Mouse (Mus musculus): ENCODE data around the gene Cacna1i.

The Cacna1i gene

DNA sequence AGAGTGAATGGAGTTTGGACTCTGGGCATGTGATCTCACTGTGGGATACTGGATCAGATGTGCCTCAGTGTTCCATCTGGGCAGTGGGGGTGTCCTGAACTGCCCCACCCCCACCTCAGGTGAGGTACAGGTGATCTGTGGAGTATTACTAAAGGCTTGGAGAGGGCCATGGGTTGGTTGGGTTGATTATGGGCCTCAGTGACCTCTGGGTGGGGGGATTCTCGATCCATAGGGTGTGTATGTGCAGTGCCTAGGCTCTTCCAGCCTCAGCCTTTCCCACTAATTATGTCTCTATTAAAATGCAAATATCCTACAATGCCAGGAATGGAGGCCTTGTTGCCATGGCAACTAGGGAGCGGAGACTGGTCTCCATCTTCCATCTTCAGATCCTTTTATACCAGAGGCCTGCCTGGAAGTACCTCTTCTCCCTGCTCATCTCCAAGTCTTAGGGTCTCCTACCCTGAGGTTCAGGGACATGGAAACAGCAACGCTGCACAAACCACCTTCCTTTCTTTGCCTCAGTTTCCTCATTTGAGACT, 15.1 kb upstream of the Cacna1i start:
- in situ Hi-C loops (cut with MseI, MboI) = no loop called here

DNA sequence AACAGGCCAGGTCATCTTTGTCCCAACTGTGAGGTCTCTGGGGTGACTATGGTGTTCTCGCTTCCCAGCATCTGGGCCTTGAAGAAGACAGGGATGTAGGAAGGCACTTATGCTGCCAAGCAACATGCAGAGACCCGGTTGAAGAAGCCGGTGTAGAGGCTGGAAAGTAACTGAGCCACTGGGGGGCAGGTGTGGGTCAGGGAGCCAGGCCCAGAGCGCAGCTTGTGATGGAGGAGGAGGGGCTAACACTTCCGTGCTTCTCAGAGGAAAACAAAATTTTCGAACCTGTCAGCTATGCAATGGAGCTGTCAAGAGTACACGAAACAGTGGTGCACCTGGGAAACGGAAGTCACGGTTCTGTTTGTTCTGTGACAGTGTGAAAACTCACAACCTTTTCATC, 9.9 kb upstream of the Cacna1i start:
- in situ Hi-C loops (cut with MseI, MboI) = no loop called here

DNA sequence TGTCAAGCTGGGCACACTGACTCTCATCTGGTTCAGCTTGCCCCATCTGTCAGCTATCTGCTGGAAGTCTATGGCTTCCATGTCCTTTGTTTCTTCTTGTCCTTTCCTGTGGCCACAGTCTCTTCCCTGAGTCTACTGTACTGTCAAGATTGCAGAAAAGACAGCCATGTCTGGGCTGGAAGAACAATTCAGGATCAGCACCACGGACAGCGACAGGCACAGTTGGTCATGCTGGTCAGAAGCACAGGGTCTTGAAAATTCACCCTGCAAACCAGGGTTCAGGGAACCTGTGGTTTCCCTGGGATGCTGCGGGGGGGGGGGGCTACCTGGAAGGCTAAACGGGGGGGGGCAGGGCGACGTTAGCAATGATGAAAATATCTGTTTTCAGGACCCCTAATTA, 9.4 kb upstream of the Cacna1i start:
- in situ Hi-C loops (cut with MseI, MboI) = no loop called here

DNA sequence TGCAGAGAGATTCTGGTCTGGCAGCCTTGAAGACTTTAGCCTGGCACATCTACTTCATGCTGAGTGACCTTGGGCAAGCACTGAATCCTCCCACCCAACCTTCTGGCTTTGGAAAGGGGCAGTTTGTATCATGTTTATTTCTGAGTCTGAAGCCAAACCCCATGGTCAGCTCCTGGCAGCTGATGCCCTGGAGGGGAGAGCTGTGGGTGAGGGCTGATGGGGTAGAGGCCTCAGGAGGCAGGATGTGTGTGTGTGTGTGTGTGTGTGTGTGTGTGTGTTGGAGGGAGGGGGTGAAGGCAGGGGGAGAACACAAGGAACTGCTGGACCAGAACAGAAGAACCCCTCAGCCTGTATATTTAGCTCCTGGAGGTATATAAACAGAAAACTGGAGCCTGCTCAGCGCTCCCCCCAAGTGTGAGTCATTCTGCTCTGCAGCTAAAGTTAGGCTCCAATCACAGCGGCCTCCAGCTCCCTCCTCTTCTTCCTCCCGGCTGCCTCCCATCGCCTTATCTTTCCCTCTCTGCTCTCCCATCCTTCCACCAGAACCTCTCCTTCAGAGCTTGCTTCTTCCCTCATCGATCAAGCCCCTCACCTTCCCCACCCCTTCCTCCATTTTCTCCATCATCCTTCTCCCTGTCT, 8.8 kb upstream of the Cacna1i start:
- in situ Hi-C loops (cut with MseI, MboI) = no loop called here

DNA sequence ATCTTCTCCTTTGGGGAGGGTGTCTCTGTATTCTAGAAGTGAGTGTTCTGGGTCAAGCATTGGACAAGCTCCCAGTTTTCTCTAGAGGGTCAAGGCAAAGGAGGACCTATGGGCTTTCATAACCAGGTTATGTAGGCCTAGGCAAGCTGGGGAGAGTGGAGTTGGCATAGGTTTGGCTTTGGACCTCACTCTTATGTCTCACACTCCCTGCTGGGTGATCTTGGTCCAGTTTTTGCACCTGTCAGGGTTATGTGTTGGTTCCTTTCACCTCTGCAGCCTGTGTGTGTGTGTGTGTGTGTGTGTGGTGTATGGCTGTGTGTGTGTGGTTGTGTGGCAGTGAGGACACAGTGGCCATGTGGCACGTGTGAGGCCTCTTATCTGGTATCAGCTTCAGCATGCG, 8.0 kb upstream of the Cacna1i start:
- in situ Hi-C loops (cut with MseI, MboI) = no loop called here

DNA sequence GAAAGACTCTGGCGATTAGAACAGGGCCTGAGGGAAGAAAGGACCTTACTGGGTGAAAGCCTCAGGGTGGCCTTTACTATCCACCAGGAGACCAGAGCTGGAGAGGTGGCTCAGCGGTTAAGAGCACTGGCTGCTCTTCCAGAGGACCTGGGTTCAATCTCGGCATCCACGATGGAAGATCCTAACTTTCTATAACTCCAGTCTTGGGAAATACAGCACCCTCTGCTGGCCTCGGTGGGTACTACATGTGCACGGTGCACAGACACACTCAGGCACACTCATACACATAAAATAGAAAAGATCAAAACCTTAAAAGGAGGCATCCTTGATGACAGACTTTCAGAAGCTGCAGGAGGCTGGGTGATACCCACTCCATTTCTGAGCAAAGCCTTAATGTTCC, 6.4 kb upstream of the Cacna1i start:
- in situ Hi-C loops (cut with MseI, MboI) = no loop called here

DNA sequence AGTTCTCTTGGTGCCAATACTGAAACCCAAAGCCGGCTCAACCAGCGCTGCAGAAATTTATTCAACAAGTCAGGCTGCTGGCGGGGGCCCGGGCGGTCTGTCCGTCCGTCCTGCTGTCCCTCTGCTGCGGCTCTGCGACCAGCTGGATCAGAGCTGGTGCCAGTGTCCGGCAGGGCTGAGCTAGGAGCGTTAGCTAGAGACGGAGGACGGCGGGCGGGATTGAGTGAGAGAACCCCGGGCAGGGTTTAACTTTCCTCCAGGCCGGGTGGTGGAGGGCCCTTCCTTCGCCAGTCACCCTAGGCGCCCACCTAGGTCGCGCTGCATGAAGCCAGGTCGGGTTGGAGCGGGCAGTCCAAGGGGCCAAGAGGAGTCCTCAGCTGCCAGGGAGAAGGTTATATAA, 998 bp downstream of the Cacna1i start:
- in situ Hi-C loops (cut with MseI, MboI) = no loop called here

DNA sequence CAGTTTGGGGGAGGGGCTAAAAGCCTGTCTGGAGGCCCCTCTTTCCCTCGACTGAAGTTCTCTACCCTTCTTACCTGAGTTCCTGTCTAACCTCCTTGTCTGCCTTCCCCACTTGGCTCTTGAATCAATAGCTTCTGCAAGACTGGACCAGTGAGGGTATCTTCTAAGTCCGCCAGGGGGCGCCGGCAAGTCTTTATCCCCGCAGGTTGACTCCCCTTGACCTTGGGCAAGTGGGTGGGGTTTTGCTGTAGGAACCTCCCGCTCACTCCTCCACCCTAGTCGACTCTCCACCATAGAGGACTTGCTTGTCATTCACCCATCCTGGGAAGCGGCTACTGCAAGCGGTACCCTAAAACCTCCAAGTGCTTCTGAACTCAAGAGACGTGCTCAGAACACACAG, 2.4 kb downstream of the Cacna1i start:
- in situ Hi-C loops (cut with MseI, MboI) = no loop called here

DNA sequence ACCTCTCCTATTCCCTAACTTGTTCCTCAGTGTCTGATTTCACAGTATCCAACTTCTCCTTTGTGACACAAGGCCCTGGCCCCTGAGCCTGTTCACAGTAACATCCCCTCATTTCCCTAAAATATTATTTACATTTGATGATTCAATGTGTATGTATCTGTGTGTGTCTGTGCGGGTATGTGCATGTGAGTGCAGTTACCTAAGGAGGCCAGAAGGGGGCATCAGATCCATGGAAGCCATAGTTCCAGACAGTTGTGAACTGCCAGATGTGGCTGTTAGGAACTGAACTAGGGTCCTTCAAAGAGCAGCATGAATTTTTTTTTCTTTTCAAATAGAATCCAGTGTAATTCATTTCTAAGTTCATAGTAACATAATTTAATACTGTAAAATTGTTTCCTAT, 10.1 kb downstream of the Cacna1i start:
- in situ Hi-C loops (cut with MseI, MboI) = no loop called here

DNA sequence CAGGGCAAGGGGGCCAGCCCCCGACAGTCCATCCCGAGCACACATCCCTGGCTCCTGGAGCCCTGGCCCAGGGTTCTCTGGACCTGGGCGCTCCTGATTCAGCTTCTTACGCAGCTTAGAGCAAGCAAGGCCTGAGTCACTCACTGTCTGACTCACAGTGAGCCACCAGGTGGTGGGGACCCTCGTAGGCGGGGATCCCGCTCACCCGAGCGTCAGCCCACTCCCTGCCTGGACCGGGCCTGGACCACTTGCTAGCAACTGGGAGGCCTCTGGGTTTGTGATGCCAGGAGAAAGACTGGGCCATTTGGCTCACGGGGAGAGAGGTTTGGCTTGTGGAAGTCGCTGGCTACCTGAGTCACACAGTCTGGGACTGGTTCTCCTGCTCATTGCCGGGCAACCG, 16.7 kb downstream of the Cacna1i start:
- in situ Hi-C loops (cut with MseI, MboI) = no loop called here

DNA sequence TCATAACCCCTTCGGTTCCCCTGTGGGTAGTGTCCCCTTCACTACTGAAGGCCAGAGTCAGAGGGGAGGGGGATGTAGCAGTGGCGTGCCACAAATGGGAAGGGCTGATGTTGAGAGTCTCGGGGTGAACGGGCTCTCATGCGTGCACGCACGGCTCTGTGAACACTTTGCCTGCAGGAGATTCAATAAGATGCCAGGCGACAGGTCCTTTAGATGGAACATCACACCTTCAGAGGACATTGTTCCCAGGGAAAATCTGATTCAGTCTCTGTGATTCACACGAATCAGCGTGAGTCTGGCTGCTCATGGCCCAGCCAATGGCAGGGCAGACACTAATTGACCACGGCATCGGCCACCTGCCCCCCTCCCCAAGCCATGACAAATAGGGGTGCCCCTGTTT, 17.1 kb downstream of the Cacna1i start:
- in situ Hi-C loops (cut with MseI, MboI) = no loop called here

DNA sequence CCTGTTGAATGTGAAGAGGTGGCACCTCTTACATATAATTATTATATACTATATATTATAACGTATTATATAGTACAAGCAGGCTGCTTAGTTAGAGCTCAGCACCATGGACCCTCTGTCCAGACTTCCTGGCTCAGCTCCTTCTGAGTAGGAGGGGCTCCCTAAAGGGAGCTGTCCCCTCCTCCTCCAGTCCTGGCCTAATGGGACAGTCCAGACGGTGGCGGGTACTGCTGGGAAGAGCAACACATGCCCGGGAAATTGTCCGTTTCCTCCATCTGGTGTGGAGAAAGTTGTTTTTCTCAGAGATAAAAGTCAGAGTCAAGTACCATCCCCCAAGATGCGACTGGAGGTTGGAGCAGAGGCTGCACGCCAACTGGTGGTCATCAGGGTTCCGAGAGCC, 19.1 kb downstream of the Cacna1i start:
- in situ Hi-C loops (cut with MseI, MboI) = no loop called here

DNA sequence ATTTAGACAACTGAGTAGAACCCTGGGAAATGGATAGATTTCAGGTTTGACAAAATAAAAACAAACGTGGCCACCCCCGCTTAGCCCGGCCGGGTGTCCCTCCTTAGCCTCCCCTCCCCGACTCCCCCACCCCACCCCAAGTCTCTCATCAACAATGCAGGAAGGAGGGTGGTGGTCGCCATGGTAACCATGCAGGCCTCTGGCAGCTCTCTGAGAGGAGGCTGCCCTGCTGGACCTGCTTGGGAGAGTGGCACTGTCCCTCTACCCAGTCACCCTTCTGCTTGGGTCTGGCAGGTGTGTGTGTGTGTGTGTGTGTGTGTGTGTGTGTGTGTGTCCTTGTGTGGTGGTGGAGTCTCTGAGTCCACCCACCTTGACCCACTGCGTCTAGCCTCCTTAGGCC, 27.7 kb downstream of the Cacna1i start:
- in situ Hi-C loops (cut with MseI, MboI) = no loop called here

DNA sequence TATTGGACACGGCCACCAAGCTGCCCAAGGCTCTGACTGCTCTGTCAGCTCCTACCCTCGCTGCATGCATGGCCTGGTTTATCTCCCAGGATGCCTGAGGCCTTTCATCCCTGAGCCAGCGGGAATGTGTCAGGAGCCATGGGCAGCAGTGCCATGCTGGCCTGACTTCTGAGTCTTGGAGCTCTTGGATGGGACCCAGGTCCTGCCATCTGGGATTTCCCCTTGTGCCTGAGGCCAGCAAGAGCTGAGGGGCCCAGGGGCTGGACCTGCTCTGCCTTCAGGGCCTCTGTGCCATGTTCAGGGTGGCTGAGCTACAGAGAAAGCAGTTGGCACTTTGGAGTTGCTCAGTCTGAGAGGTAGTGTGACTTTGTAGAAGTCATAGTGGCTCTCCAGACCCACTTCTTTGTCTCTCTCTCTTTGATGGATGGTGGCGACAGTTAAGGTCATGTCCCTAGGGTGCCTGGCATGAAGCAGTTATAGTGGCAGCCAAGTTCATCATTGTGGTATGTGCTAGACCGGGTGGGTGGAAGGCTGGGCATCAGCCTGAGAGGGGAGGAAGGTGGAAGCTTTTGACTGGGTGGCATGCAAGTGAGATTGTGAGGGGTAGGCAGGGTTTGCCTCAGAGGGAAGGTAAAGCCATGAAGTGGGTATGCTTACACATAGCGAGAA, 30.1 kb downstream of the Cacna1i start:
- in situ Hi-C loops (cut with MseI, MboI) = no loop called here

DNA sequence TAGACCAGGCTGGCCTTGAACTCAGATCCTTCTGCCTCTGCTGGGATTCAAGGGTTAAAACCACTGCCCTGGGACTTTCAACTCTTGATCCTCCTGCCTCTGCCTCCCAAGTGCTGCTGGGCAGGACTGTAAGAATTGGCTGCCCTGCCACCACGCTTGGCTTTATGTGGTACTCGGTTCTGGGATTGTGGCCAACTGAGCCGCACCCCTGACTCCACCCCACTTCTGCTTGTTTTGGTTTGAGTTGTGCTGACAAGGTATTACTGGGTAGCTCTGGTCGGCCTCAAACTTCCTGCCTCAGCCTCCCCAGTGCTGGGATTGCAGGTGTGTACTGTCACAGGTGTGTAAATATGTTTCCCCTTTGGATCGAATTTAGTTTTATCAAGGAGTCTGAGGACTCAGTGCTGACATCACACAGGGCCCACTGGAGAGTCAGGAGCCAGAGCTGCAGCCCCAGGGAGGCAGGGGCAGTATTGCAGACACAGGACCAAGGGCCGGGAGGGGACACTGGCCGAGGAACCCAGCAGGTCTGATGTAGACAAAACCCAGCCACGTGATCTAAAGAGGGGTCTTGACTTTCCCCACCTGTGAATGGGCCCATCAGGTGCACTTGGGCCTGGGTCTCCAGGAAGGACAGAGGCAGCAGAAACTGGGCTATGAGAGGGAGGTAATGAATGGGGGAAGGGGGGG, 30.9 kb downstream of the Cacna1i start:
- in situ Hi-C loops (cut with MseI, MboI) = no loop called here

DNA sequence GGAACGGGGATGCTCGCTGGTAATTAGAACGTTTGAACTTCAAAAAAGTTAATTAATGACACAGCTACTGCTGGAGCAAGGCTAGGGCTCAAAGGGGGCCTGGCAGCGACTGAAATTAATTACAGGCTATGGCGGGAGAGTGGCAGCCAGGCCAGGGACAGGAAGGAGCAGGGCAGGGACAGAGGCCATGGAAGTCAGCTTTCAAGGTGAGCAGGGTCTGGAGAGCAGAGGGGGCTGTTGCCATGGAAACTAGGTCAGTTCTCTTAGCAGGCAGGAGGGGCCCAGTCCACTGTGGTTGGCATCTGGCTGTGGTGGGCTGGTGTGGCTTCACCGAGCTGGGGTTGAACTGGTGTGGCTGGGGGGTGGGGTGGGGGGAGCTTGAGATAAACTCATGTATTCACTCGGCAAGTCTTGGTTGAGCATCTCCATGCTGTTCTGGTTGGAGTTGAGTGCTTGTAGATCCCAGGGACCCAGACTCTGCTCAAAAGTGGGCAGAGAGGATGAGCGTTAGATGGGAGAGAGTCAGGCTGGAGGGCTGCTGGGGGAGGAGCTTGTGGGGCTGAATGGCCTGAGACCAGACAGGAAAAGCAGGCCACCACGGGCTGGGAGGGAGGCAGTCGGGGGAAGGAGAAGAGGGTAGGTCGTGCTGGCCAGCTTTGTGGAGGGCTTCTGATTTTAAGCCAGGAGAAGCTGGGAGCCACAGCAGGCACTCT, 31.7 kb downstream of the Cacna1i start:
- in situ Hi-C loops (cut with MseI, MboI) = no loop called here

DNA sequence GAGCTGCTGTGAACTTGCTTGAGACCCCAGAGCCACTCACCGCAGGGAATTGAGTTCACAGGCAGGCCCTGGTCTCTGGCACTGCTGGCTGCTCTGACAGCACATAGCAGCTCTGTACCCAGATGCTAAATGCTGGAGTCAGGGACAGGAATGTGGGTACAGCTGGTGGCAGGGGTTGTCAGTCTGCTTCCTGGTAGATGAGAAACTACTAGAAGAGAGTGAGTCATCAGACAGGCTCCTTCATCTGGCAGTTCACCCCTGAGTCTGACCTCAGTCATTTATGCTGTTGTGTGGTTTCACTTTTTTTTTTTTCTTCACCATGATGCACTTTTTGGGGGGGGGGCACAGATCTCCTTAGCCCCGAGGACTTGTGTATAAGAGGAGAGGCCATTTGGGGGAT, 32.3 kb downstream of the Cacna1i start:
- in situ Hi-C loops (cut with MseI, MboI) = no loop called here

DNA sequence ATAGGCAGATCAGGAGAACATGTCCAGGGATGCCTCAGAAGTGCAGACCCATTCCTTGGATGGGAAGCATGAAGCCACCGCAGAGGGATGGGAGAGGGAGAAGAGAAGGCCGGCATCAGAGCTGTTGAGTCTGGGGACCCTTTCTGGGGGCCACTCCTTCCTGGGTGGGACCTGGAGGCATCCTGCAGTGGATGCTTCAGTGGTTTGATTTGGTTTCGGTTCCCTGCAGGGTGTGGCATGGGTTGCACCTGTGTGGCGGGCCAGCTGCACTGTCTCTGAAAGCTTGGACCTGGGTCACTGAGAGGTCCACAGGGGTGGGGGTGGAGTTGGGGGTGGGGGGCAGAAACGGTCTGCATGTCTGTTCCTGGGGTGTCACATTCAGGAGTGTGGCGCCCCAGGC, 32.9 kb downstream of the Cacna1i start:
- in situ Hi-C loops (cut with MseI, MboI) = no loop called here

DNA sequence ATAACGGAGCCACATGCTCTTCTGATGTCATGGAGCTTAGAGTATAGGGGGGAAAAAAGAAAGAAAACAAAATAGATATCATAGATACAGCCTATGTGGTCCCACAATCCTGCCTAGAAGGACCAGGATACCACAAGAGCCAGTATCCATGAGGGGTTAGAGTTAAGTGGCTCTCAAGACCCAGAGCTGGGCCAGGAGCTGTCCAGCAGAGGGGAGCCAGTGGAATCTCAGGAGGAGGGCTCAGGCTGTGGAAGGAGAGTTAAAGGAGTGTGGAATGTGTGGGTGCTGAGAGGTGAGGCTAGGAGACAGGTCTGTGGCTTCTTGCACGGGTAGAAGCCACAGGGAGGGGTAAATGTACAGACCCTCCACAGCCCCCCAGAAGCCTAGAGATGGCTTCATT, 38.2 kb downstream of the Cacna1i start:
- in situ Hi-C loops (cut with MseI, MboI) = no loop called here

DNA sequence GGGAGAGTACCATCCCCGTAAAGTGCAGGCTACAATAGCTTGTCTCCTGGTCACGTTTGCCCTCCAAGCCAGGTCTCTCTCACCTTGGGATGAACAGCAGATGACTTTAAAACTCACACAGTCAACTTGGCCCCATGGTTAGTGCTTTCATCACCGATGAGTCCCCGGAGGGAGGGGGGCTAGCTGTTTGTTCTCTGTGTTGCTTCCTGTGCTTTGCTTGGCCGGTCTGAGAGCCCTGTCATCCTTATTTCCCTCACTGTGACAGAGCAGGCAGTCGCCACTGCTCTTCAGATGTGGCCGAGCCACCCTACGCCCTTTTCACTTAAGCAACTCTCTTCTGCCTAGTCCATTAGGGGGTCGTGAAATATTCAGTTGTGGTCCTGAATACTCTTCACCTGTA, 38.7 kb downstream of the Cacna1i start:
- in situ Hi-C loops (cut with MseI, MboI) = no loop called here

DNA sequence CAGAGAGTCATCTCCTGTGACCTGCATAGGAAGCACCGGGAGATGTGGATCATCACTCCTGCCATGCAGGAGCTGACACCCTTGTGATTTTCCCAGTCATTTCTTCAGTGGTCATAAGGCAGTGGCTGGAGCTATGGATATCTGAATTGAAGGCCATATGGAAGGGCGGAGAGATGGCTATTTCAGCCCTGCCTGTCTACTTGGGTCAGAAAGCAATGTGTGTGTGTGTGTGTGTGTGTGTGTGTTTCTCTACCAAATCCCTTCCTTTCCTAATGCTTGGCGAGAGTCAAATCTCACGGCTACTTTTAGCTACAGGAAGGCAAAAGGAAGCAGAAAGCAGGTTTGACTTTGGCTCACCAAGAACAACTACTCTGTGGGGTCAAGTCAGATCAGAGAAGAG, 39.9 kb downstream of the Cacna1i start:
- in situ Hi-C loops (cut with MseI, MboI) = no loop called here

DNA sequence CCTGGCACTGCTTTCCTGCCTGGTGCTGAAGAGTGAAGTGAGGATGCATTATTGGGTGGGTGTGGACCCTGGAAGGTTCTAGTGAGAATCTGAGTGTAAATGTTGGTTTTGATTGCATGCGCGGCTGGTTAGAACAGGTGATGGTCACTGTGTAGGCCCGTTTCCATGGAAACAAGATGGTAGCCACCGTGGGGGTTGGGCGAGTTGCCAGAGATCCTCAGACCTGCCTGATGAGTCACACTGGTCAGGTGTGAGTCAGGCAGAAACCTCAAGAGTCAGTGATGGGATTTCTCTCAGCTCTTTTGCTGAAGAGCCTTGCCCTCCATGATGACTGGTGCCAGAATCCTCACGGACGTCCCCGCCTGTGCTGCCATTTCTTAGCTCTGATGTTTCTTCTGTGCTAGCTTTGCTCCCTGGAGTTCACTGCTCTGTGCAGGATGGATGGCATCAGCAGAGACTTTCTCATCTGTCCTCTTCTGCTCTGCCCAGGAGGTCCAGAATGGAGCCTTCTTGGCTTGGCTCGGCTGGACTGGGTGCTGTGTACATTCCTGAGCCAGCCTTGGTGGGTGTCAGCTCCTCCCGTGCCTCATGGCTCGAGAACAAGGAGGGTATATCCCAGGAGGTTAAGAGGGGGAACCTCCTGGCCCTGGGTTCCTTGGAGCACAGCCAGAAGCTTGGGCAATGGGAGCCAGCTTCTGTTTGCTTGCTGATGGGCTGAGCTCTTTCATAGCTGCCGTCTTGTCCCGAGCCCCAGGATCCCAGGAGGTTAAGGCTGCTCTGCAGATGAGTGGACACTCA, 40.9 kb downstream of the Cacna1i start:
- in situ Hi-C loops (cut with MseI, MboI) = no loop called here

All from mouse trophoblast stem cell (cell line).